ENCODE assay signal across 9 mouse cellular contexts in the genomic region with DNA sequence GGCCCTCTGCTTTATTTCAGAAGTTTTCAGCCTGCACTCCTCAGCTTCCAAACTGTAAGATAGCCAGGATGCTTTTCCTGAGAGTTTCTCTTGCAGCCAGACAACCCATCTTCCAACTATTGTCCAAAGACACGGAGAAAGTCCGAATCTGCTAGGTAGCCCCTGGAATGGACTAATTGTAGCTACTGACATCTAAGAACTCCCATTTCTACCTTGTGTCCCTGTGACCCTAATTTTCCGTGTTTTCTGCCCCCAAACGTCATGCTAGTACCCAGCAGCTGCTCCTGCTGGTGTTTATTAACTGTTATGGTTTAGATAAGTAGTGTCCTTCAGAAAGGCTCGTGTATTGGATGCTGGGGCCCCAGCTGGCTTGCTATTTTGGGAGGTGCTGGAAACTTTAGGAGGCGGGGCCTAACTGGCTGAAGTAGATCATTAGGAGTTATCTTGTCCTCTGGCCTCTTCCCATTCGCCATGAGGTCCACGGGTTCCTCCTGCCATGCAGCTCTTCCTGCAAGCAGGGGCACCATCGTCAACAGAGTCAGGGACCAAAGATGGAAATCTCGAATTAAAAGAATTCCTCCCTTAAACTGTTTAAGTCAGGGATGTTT. TPM values are rescaled to one million over a fixed set of nuclear protein-coding genes. Genes with fewer than 3 reads are reported as not detected.
DNase-seq lines count a peak whose midpoint lies in the region; ATAC-seq and TF ChIP-seq lines count a peak whose summit lies in the region.
"Had no signal": no experiment of that assay in that cellular context is flagged by ENCODE, and none has a peak within 500 bp of the region (broad histone marks: within the 10 kb centered on the region; RNA-seq: fewer than 3 reads in every experiment).

No protein-coding gene starts in this region.

- H3K36me3 ChIP-seq in midbrain, embryonic 12.5 days = no peaks in the 10 kb centered on the region; the same call in 1 of the 2 replicates
- peaks cover 9% of the 10 kb centered on the region; the same call in 1 of the 2 replicates for H3K36me3 ChIP-seq in midbrain, postnatal 0 days (ENCODE audit: insufficient read depth, low read length)
- H3K36me3 ChIP-seq in small intestine, adult 2 months (ENCODE audit: control insufficient read depth, insufficient read depth, low read length) = no peaks in the 10 kb centered on the region
- no peaks in the 10 kb centered on the region for H3K36me3 ChIP-seq in forebrain, embryonic 11.5 days (ENCODE audit: control insufficient read depth, insufficient read depth, low read length)

- no peak for TF ChIP-seq POLR2A in small intestine, adult 2 months (IDR thresholded peaks at IDR 0.05; ENCODE audit: low read depth, low read length)

- peaks cover 26% of the 10 kb centered on the region for H3K4me1 ChIP-seq in midbrain, embryonic 12.5 days
- peaks cover 3% of the 10 kb centered on the region; the same call in 1 of the 2 replicates for H3K4me1 ChIP-seq in midbrain, postnatal 0 days (ENCODE audit: insufficient read depth, low read length)
- H3K4me1 ChIP-seq in small intestine, adult 2 months (ENCODE audit: control insufficient read depth, insufficient read depth, insufficient read length, low read length) = peaks cover 14% of the 10 kb centered on the region
- peaks cover 6% of the 10 kb centered on the region; the same call in 1 of the 2 replicates for H3K4me1 ChIP-seq in forebrain, embryonic 11.5 days (replicated peaks; ENCODE audit: control insufficient read depth, insufficient read depth, low read length)

- peak; percentile 50 for DNase-seq in embryo, embryonic 10.5 days (ENCODE audit: low spot score)
- no peak for DNase-seq in embryo, embryonic 9.5 days (ENCODE audit: extremely low spot score)
- DNase-seq in midbrain, postnatal 0 days (ENCODE audit: low spot score) = no peak
- DNase-seq in heart, postnatal 14 days = peak; percentile 31 to 36
- no peak for DNase-seq in forebrain, embryonic 11.5 days (ENCODE audit: low spot score)
- no peak for DNase-seq in adrenal gland, postnatal 10 days

- 0 out of 2 replicates have a peak overlapping the region, but pooled peaks have one; percentile 20 for H3K27ac ChIP-seq in midbrain, embryonic 12.5 days (replicated peaks)
- no peak overlapping the region for H3K27ac ChIP-seq in midbrain, postnatal 0 days (ENCODE audit: low read depth, low read length)
- peak overlapping the region; percentile 5; the same call in 1 of the 2 replicates for H3K27ac ChIP-seq in small intestine, adult 2 months (ENCODE audit: insufficient read depth, low read depth, low read length)
- no peak overlapping the region for H3K27ac ChIP-seq in forebrain, embryonic 11.5 days (ENCODE audit: low read depth, low read length)
- H3K27ac ChIP-seq: limb, embryonic 13.5 days had no signal

- TF ChIP-seq CTCF in midbrain, postnatal 0 days (IDR thresholded peaks at IDR 0.05) = no peak
- no peak for TF ChIP-seq CTCF in small intestine, adult 2 months (IDR thresholded peaks at IDR 0.05; ENCODE audit: extremely low read depth, insufficient read length, insufficient replicate concordance, low read depth, low read length)

- H3K4me3 ChIP-seq in midbrain, embryonic 12.5 days = no peak overlapping the region
- H3K4me3 ChIP-seq in midbrain, postnatal 0 days (ENCODE audit: low read depth, low read length) = no peak overlapping the region
- no peak overlapping the region for H3K4me3 ChIP-seq in small intestine, adult 2 months (ENCODE audit: low read depth, low read length)
- H3K4me3 ChIP-seq in forebrain, embryonic 11.5 days (ENCODE audit: low read depth, low read length) = no peak overlapping the region
- H3K4me3 ChIP-seq: limb, embryonic 13.5 days had no signal

- intact Hi-C loops in heart, postnatal 14 days (cut with DNase I) = no loop called here

- H3K27me3 ChIP-seq in midbrain, embryonic 12.5 days = no peaks in the 10 kb centered on the region
- H3K27me3 ChIP-seq in midbrain, postnatal 0 days (ENCODE audit: insufficient read depth, low read length) = no peaks in the 10 kb centered on the region
- no peaks in the 10 kb centered on the region for H3K27me3 ChIP-seq in small intestine, adult 2 months (ENCODE audit: control insufficient read depth, insufficient read depth, low read length)
- no peaks in the 10 kb centered on the region for H3K27me3 ChIP-seq in forebrain, embryonic 11.5 days (ENCODE audit: control insufficient read depth, insufficient read depth, low read length)
- H3K27me3 ChIP-seq: limb, embryonic 13.5 days had no signal

- WGBS in midbrain, embryonic 12.5 days = 63% methylated on average over 10 of the region's 10 CpGs
- 65% methylated on average over 10 of the region's 10 CpGs for WGBS in midbrain, postnatal 0 days
- 54% methylated on average over 10 of the region's 10 CpGs for WGBS in small intestine, adult 2 months
- WGBS in forebrain, embryonic 11.5 days = 68% methylated on average over 10 of the region's 10 CpGs

- H3K9ac ChIP-seq in midbrain, embryonic 12.5 days (replicated peaks) = no peak overlapping the region
- H3K9ac ChIP-seq in midbrain, postnatal 0 days (replicated peaks; ENCODE audit: low read length, poor library complexity, severe bottlenecking) = no peak overlapping the region
- H3K9ac ChIP-seq in forebrain, embryonic 11.5 days (ENCODE audit: low read length) = no peak overlapping the region
- H3K9ac ChIP-seq: limb, embryonic 13.5 days had no signal

- no peak for ATAC-seq in midbrain, embryonic 12.5 days (ENCODE audit: low FRiP score, low read depth)
- no peak for ATAC-seq in midbrain, postnatal 0 days (ENCODE audit: low FRiP score)
- ATAC-seq in forebrain, embryonic 11.5 days (replicated peaks; ENCODE audit: low FRiP score) = no peak

- no peaks in the 10 kb centered on the region for H3K9me3 ChIP-seq in midbrain, embryonic 12.5 days
- no peaks in the 10 kb centered on the region for H3K9me3 ChIP-seq in midbrain, postnatal 0 days (ENCODE audit: low read length)
- no peaks in the 10 kb centered on the region for H3K9me3 ChIP-seq in forebrain, embryonic 11.5 days (ENCODE audit: control insufficient read depth, low read length)
- H3K9me3 ChIP-seq: limb, embryonic 13.5 days had no signal

- no peak overlapping the region for H3K4me2 ChIP-seq in midbrain, embryonic 12.5 days (replicated peaks)
- no peak overlapping the region for H3K4me2 ChIP-seq in midbrain, postnatal 0 days (ENCODE audit: low read depth, low read length, poor library complexity, severe bottlenecking)
- no peak overlapping the region for H3K4me2 ChIP-seq in forebrain, embryonic 11.5 days (ENCODE audit: low read depth, low read length, severe bottlenecking)

RNA-seq across cellular contexts. Expression of a gene that starts 19.2 kb away (rescaled TPM):
- 18.7 and 19.4 TPM in 2 replicates for polyA plus RNA-seq in midbrain, embryonic 12.5 days (2016; fragmentation: Nextera tagmentation; extraction: Ambion mirVana)
- total RNA-seq in midbrain, postnatal 0 days (2014; rRNA removed) = 76.4 and 83.4 TPM in 2 replicates
- 19.0 and 25.0 TPM in 2 replicates for polyA plus RNA-seq in midbrain, postnatal 0 days (2015; fragmentation: Nextera tagmentation; extraction: Ambion mirVana)
- 100 to 1,000 TPM; 114 to 124 TPM for total RNA-seq in heart, postnatal 14 days (2021)
- polyA plus RNA-seq in small intestine, adult 2 months (2012; rRNA removed) = 6.1 and 8.9 TPM in 2 replicates
- polyA plus RNA-seq in forebrain, embryonic 11.5 days (2014; fragmentation: Nextera tagmentation; extraction: Ambion mirVana) = 15.7 and 18.0 TPM in 2 replicates
- total RNA-seq in adrenal gland, postnatal 10 days (2021) = 10 to 100 TPM; 43.0 to 75.5 TPM

Comparison
In these comparisons a context has a peak if more than half of its experiments do, and no peak if none do; other contexts are left out.
1. DNase-seq: peak in embryo, embryonic 10.5 days (single experiment) and heart, postnatal 14 days (2 of 2); none in embryo, embryonic 9.5 days (single experiment), midbrain, postnatal 0 days (single experiment), forebrain, embryonic 11.5 days (single experiment) and adrenal gland, postnatal 10 days (single experiment).
2. H3K27ac ChIP-seq: peak in midbrain, embryonic 12.5 days (single experiment) and small intestine, adult 2 months (single experiment); none in midbrain, postnatal 0 days (single experiment) and forebrain, embryonic 11.5 days (single experiment).